Mouse (Mus musculus) CD4-positive helper T cell, adult 2 months (primary cell): ENCODE data around the gene Tbc1d12.

ENCODE experiments used
- DNase-seq: peaks from one replicate; pipeline ENCODE4 v3.0.0-alpha.2; 2012; ENCODE audit warnings: low read depth, missing footprints, low spot score

The Tbc1d12 gene

DNA sequence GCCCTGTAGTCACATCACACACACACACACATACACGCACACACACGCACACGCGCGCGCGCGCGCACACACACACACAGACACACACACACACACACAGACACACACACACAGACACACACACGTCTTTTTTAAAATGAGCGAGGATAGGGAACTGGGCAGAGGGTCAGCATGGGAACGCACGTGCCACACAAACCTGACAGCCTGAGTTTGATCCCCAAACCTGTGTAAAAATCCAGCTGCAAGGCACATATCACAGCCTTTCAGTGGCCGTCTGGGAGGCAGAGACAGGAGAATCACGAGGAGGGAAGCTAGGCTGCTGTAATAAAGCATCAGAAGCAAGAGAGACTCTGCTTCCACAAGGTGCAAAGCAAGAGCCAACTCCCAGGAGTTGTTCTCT is 78.5 kb downstream of the Tbc1d12 start:
- no peak for DNase-seq

DNA sequence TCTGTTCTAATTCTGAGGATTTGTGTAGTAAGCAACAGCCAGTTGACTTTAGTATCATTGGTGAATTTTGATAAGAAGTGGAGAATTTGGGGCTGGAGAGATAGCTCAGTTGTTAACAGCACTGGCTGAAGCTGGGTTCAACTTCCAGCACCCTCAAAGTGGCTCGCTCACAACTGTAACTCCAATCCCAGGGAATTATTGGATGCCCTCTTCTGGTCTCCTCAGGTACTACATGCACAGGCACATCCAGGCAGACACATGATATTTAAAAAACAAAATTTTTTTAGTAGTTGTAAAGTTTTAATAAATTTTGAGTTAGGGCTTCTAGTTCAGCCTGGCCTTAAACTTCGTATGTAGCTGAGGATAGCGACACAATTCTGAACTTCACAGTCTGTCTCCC is 79.3 kb downstream of the Tbc1d12 start:
- DNase-seq: peak; percentile 25

DNA sequence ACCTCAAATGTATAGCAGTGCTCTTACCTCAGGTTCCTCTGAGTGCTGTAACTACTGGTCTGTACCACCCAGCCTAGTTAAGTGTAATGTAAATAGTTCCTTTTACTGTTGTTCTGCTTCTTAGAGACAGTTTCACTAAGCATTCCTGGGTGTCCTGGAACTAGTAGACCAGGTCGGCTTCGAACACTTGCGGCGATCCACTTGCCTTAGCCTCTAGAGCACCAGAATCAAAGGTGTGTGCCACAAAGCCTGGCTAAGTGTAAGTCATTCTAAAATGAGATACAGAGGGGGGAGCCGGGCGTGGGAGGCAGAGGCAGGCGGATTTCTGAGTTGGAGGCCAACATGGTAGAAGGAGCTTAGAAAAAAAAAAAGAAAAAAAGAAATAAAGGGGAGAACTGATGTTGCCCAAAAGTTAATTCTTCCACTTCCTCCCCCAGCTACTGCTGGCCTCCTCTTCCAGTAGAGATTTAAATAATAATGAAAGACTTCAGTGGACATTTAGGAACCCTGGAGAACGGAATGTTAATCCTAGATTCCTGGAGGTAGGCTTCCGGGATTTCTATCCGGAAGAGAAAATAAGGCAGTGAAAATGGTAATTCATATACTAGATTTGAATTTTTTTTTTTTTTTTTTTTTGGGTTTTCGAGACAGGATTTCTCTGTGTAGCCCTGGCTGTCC is 92.2 kb downstream of the Tbc1d12 start:
- DNase-seq: no peak

DNA sequence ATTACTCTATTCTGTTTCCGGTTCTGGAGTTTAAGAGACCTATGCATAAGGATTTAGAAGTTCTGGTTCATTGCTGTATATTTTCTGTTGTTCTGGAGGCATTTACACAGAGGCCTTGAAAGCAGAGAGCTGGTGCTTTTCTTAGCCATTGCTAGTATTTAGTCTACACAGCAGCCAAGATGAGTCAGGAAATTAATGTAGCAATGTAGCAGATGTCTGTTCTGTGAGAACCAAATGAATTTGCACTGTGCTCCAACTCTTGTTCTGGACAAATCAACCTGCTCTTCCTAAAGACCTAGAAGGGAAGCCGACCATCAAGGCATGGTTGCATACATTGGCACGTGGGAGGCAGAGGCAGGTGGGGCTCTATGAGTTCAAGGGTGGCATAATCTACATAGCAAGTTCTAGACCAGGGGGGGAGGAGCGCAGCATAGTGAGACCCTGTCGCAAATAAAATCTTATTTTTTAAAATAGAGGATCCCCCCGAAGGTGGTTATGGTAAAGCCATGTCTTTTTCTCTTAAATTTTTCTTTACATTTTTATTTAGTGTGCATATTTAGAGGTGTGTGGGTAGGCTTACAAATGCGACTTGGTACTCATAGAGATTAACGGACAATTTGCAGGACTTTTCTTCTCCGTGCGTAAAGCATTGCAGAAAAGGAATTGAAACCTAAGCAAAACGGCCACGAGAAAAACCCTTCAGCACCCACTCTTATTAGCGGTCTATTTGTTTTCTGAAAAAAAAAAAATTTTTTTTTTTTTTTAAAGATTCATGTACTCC is 93.3 kb downstream of the Tbc1d12 start:
- no peak for DNase-seq

DNA sequence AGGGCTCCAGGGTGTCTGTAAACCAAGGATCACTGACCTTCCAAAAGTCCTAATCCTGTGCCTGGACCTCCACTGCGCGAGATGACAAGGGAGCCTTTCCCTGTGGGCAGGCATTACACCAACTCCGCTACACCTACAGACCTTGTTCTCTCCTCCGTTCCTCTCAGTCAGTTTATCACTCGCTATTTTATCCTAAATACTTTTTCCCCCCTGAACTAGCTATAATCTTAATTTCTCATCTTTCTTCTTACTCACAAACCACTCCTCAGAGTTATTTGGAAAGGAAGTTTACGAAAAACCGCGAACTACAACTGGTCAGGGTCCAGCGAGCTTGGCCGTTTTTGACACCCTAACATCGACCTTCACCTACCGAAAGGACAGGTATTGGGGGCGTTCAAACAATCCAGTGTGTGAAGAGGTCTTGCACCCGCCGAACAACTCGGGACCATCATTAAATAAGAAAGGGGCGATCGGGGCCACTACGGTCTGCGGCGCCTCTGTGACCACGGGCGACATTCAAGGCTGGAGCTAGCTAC is 93.9 kb downstream of the Tbc1d12 start:
- peak; percentile 9 for DNase-seq

DNA sequence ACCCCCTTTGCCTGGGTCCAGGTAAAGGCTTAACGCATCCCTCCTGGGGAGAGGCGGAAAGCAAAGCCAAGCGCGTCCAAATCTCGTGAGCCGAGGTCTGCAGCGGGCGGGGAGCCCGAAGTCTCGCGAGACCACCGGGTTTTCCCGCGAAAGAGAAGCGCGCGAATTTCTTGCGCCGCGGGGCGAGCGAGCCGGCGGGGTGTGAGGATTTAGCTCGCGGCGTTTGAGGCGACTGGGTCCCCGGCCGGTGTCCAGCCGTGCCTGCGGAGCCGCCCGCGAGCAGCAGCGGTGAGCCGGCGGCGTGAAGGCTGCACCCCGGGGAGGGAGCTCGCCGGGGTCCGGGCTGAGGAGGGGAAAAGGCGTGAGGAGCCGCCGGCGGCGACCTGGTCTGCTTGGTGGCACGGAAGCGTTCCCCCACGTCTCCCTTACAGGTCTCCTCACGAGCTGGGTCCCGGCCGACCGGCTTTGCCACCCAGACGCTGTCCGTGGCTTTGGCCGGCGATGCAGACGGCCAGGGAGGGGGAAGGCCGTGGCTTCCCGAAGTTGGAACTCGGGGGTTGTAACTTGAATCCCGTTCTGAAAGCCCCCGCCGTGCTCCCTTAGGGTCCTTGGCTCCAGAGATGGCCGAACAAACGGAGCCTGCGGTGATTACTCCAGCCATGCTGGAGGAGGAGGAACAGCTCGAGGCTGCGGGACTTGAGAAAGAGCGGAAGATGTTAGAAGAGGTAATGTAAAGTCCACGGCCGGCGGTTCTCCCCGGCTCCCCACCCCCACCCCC is 94.6 kb downstream of the Tbc1d12 start, which contains the start of gene Hells:
Gene Hells (plus strand): TSS at position 128 of the 778 bp plus-strand sequence.
- DNase-seq: peak; percentile 91

DNA sequence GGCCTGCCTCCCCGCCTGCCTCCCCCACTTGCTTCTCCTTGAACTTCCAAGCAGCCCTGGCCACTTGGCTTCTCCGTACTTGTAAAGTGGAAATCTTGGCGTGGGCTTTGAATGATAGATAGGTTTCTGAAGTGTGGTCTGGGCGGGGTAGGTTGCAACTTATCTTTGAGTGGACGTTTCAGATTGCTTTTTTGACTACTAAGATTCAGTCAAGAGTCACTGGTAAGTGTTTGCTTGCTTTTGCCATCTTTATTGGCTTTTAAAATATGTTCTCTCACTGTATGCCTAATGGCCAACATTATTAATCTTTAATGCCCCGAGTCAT is 95.1 kb downstream of the Tbc1d12 start:
- DNase-seq: no peak

DNA sequence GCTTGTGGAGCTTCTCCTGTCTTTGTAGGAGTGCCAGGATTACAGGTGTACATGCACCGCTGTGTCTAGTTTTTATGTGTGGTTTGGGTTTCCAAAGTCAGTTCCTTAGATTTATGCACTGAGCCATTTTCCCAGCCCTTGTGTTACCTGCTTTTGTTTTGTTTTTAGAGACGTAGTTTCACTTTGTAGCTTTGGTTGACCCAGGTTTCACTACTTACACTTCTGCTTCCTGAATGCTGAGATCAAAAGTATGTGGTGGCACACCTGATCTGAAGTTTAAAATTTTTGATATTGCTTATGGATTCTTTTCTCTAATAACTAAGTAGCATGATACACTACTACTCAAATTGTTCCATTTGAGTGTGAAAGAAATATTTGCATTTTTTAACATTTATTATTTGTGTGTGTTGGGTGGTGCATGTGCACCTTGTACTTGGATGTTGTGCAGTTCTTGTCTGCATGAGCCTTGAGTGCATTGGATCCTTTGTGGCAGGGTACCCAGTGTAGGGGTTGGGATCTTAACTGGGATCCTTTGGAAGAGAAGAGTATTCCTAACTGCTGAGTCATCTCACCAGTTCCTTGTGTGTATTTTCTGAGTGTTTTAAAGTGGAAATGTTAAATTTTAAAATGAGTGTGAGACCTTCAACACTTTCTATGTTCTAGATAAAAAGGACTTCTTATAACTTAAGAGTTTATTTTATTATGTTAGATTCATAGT is 108.4 kb downstream of the Tbc1d12 start:
- peak; percentile 33 for DNase-seq
